Mouse (Mus musculus) liver, embryonic 16.5 days (tissue): ENCODE results near the gene Il9r. TPM values are rescaled to one million over a fixed set of nuclear protein-coding genes. Genes with fewer than 3 reads are reported as not detected.

ENCODE experiments used
- ATAC-seq: fragments of 200-750 bp; cut with Nextera tagmentation; 2 replicates; pipeline ENCODE4 v1.8.0; 2017; ENCODE audit warnings: low read depth, mild to moderate bottlenecking, moderate number of reproducible peaks, moderate library complexity
- H3K27ac ChIP-seq: fragments of 300-500 bp; sonication (generic); 2 replicates; pipeline ENCODE4 v1.5.1; 2014; ENCODE audit warnings: mild to moderate bottlenecking, low read length
- H3K27me3 ChIP-seq: fragments of 300-500 bp; sonication (generic); 2 replicates; pipeline ENCODE4 v1.6.1; 2014; ENCODE audit warnings: low read depth, low read length, mixed read lengths; ENCODE audit not compliant: control insufficient read depth, insufficient read depth
- H3K36me3 ChIP-seq: fragments of 300-500 bp; sonication (generic); 2 replicates; pipeline ENCODE4 v1.6.1; 2014; ENCODE audit warnings: mild to moderate bottlenecking; ENCODE audit not compliant: control insufficient read depth, insufficient read depth
- H3K4me1 ChIP-seq: fragments of 300-500 bp; sonication (generic); 2 replicates; pipeline ENCODE4 v1.6.1; 2014; ENCODE audit warnings: low read depth, low read length, mixed read lengths; ENCODE audit not compliant: control insufficient read depth
- H3K4me2 ChIP-seq: fragments of 300-500 bp; sonication (generic); 2 replicates; pipeline ENCODE4 v1.6.1; 2014; ENCODE audit warnings: low read depth, low read length, mixed read lengths
- H3K4me3 ChIP-seq: fragments of 300-500 bp; sonication (generic); 2 replicates; pipeline ENCODE4 v1.5.1; 2014; ENCODE audit warnings: low read depth, mild to moderate bottlenecking, low read length
- H3K9ac ChIP-seq: fragments of 300-500 bp; sonication (generic); 2 replicates; pipeline ENCODE4 v1.6.1; 2014; ENCODE audit warnings: low read depth, low read length
- H3K9me3 ChIP-seq: fragments of 300-500 bp; sonication (generic); replicated peaks from 2 replicates; pipeline ENCODE4 v1.6.1; 2016; ENCODE audit warnings: low read length; ENCODE audit not compliant: control insufficient read depth
- WGBS: fragments of 180-500 bp; shearing (Covaris S2); extraction: QIAGEN DNeasy Blood & Tissue Kit; methylation state at CpG from one replicate; pipeline ENCODE4 v1.1.7; 2014; ENCODE audit not compliant: insufficient replicate concordance; 5-methylcytosine and 5-hydroxymethylcytosine counted together
- polyA plus RNA-seq: library from polyadenylated mRNA; unstranded; fragments of >200 nt; fragmentation: Nextera tagmentation; extraction: Ambion mirVana; gene quantifications from 2 replicates; pipeline ENCODE4 v1.2.1, GENCODE M21; 2015

Il9r gene
- polyA plus RNA-seq, 1 experiment from 2014 or later: not detected

DNA sequence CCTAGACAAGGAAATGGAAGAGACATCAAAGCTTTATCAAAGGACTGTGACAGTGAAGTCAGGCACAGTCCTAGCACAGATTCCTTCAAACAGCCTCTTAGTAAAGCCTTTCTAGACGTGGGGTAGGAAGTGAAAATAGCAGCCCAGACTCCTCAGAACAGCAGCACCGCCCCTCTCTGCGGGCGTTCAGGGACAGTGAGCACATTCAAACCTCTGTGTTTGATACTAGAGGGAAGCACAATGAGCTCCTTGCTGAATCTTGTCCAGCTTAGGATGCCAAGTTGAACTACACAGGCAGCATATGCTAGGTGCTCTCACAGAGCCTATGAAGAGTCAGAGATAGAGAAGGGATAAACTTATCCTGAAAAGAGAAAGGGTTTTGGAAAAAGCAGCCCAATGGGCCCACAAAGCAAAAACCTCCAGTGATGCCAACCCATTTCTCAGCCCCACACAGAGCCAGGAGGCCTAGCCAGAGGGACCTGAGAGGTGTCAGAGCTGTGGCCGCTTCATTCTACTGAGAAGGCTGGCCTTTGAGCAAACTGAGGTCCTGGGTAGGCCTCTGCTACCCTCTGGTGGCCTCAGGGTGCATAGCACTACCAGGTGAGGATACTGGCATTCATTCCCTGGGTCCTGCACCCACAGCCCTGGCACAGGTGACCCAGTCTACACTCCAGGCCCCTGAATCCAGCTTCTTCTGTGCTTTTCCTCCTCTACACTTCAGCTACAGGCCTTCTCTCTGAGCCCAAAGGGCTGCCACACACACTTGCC lies 38.2 kb upstream of the Il9r start:
- Histone ChIP-seq H3K36me3 (peaks cover 62% of the 10 kb centered on the region), H3K9ac (peak overlapping the region; percentile 59), H3K4me1 (peaks cover 63% of the 10 kb centered on the region), H3K4me2 (peak overlapping the region; percentile 35), H3K9me3 (no peaks in the 10 kb centered on the region), H3K27me3 (no peaks in the 10 kb centered on the region), H3K27ac (peak overlapping the region; percentile 99), H3K4me3 (peak overlapping the region; percentile 1; the same call in 1 of the 2 replicates)
- ATAC-seq: peak; percentile 56
- WGBS: 72% methylated on average over 5 of the region's 5 CpGs

DNA sequence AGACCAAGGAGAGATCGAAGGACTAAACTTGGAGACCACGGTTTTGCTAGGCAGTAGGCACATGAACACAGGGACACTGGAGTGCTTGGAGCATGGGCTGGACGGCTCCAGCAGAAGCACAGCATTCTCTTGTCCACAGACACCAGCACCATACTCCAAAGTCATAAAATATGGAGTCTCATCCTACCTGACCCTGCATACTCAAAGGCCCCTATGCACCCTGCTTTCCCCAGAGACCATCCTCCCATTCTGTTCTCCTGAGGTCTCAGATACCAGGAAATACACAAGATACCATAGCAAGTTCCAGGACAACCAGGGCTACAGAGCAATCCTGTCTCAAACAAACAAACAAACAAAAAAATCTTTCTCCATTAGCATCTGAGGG lies 37.3 kb upstream of the Il9r start:
- Histone ChIP-seq H3K27me3 (no peaks in the 10 kb centered on the region), H3K4me2 (no peak overlapping the region), H3K4me1 (peaks cover 54% of the 10 kb centered on the region), H3K36me3 (peaks cover 69% of the 10 kb centered on the region), H3K9me3 (no peaks in the 10 kb centered on the region), H3K9ac (peak overlapping the region; percentile 59), H3K27ac (peak overlapping the region; percentile 99), H3K4me3 (no peak overlapping the region)
- no peak for ATAC-seq
- 82% methylated on average over 3 of the region's 3 CpGs for WGBS

DNA sequence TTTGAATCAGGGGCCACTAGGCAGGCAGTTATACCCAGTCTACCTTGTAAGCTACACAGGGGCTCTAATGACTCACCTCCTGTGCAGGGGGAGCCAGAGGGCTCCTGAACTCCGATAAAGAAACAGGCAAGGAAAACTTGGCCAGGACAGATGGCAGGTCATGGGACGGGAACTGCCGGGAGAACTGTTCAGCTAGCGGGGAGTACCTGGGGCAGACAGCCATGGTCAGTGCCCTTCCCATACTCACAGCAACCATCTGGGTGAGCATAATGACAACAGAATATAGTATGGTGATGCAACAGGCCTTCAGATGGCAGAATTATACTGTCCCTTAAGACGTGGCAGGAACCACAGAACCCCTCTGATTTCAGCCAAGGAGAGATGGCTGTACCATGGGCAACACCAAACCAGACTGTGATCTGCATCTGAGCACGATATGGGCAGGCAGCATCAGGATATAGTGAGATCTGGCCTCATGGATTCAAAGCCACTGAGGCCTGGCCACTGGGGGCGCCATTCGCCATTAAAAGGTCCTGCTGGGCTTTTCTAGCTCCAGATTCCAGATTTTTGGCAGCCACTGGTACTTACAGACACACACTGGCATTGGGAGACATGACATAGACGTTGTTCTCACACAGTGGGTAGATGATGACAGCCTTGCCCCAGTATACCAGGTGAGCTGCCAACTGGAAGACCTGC lies 36.8 kb upstream of the Il9r start:
- H3K4me3 ChIP-seq: no peak overlapping the region
- H3K9me3 ChIP-seq: no peaks in the 10 kb centered on the region
- H3K27me3 ChIP-seq: no peaks in the 10 kb centered on the region
- WGBS: 55% methylated on average over 9 of the region's 9 CpGs
- ATAC-seq: no peak
- H3K9ac ChIP-seq: peak overlapping the region; percentile 1; the same call in 1 of the 2 replicates
- H3K36me3 ChIP-seq: peaks cover 75% of the 10 kb centered on the region
- no peak overlapping the region for H3K4me2 ChIP-seq
- peaks cover 48% of the 10 kb centered on the region for H3K4me1 ChIP-seq
- peak overlapping the region; percentile 99 for H3K27ac ChIP-seq

DNA sequence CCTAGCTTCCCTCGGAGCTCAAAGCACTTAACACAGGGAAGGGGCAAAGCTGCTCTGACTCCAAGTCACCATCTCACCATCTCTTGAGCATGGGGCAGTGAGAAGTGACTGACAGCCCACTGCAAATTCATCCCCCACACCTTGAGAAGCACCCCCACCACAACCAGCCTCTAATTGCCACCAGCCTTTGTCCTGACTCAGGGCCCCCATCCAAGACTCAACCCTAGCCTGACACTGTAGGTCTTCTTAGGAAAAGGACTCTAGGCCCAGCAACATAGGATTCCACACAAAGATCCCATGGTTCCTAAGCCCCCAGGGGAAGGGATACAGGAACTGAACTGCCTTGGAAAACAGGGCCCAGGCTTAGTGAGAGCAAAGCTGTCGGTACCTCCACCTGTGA lies 36.1 kb upstream of the Il9r start:
- 82% methylated on average over 2 of the region's 2 CpGs for WGBS
- Histone ChIP-seq H3K27me3 (no peaks in the 10 kb centered on the region), H3K4me1 (peaks cover 41% of the 10 kb centered on the region), H3K9me3 (no peaks in the 10 kb centered on the region), H3K9ac (peak overlapping the region; percentile 1; the same call in 1 of the 2 replicates), H3K36me3 (peaks cover 82% of the 10 kb centered on the region), H3K4me3 (no peak overlapping the region), H3K4me2 (no peak overlapping the region), H3K27ac (peak overlapping the region; percentile 99; the same call in 1 of the 2 replicates)
- ATAC-seq: no peak

DNA sequence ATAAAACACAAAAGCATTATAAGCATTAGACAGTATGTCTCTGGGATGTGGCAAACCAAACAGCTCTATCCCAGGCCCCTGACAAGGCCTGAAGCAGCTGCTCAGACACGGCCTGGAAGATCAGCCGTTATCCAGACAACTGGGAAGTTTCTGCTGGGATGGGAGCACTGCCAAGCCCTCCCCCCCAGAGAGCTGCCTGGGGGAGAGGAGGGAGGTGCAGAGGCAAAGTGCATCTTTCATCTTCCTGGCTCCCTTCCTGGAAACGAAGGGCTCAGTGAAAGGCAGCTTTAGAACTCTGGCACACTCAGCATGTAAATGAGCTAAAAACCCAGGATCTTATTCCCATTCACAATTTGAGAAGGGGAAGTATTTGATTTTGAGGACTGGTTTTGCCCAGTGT lies 35.6 kb upstream of the Il9r start:
- no peak overlapping the region for H3K4me3 ChIP-seq
- no peaks in the 10 kb centered on the region for H3K9me3 ChIP-seq
- no peak for ATAC-seq
- H3K27ac ChIP-seq: 0 out of 2 replicates have a peak overlapping the region, but pooled peaks have one; percentile 62
- H3K36me3 ChIP-seq: peaks cover 83% of the 10 kb centered on the region
- no peaks in the 10 kb centered on the region for H3K27me3 ChIP-seq
- peaks cover 37% of the 10 kb centered on the region for H3K4me1 ChIP-seq
- H3K4me2 ChIP-seq: no peak overlapping the region
- no peak overlapping the region for H3K9ac ChIP-seq
- WGBS: 76% methylated on average over 3 of the region's 3 CpGs

DNA sequence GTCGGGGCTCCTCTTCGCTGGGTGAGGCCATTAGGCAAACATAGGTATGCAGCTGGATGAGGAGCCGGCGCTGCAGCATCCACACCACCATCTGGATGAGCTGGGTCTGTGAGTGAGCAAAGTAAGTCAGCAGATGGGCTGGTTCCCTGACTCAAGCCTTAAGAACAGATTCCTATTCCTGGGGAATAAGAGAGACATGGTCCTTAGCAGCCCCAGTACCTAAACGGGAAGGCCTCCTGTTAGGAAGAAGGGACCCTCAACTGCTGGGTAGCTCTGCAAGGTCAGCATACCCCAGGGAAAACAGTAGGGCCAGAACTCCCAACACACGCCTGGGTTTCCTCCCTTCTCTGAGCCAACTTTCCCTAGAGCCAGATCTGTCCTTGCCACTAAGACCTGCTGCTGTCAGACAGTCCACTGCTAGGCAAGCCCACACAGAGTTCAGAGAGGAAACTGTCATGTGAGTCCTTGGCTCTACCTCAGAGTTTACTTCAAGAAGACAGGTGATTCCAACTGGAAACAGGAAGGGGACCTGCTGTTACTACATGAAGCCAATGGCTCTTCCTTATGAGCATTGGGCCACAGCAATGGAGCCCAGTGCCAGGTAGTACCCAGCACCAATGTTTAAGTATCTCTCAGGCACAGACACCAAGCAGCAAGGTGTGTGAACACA lies 34.9 kb upstream of the Il9r start:
- no peaks in the 10 kb centered on the region for H3K9me3 ChIP-seq

DNA sequence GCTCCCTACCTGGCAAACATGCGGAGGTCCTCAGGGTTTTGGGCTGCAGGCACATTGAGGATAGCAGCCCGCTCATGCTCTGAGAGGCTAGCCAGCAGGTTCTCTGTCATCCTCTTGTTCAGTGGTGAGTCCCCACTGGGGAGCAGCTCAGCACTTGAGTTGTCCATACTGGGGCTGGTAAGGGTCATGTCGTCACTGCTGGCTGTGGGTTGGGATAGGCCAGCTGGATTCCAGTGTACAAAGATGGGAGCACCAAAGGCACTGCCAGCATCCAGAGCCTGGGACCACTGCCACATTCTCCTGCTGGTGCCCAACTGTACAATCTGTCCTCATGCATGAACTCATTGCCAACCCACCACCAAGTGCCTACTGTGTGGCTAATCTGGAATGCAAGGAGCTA lies 33.8 kb upstream of the Il9r start:
- Histone ChIP-seq H3K36me3 (peaks cover 85% of the 10 kb centered on the region), H3K9ac (no peak overlapping the region), H3K27ac (no peak overlapping the region), H3K27me3 (no peaks in the 10 kb centered on the region), H3K4me1 (peaks cover 26% of the 10 kb centered on the region), H3K4me3 (no peak overlapping the region), H3K9me3 (no peaks in the 10 kb centered on the region), H3K4me2 (no peak overlapping the region)
- 84% methylated on average over 3 of the region's 3 CpGs for WGBS
- ATAC-seq: no peak

More for the DNA sequence above, 34.9 kb upstream of the Il9r start:
- Histone ChIP-seq H3K27ac (peak overlapping the region; percentile 62), H3K9ac (no peak overlapping the region), H3K4me3 (no peak overlapping the region), H3K27me3 (no peaks in the 10 kb centered on the region), H3K4me2 (no peak overlapping the region), H3K36me3 (peaks cover 88% of the 10 kb centered on the region), H3K4me1 (peaks cover 34% of the 10 kb centered on the region)
- ATAC-seq: no peak
- WGBS: 85% methylated on average over 6 of the region's 6 CpGs

DNA sequence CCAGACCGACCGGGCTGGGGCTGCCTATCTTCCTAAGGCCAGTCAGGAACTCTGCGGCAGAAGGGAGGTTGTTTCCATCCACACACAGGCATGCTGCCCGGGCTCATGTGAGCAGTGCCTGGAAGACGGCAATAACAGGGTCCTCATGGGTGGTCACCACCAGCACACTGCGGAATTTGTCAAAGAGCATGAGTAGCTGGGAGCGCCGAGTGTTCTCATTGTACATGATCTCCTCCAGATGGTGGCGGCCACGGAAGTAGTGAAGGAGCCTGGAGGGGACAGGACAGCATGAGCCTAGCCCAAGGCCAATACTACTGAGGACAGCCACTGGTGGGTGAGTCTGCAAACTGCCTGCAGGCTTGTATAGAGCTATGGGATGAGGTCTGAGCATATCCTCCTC lies 32.8 kb upstream of the Il9r start:
- Histone ChIP-seq H3K4me1 (peaks cover 16% of the 10 kb centered on the region), H3K9me3 (no peaks in the 10 kb centered on the region), H3K27ac (no peak overlapping the region), H3K9ac (no peak overlapping the region), H3K4me2 (no peak overlapping the region), H3K27me3 (no peaks in the 10 kb centered on the region), H3K4me3 (no peak overlapping the region), H3K36me3 (peaks cover 80% of the 10 kb centered on the region)
- no peak for ATAC-seq
- WGBS: 87% methylated on average over 10 of the region's 10 CpGs
